Mouse (Mus musculus) intestine, postnatal 0 days (tissue): Measurements from ENCODE around the gene Sntb2. TPM values are rescaled to one million over a fixed set of nuclear protein-coding genes. Genes with fewer than 3 reads are reported as not detected.

Experiments
- ATAC-seq: fragments of 200-750 bp; cut with Nextera tagmentation; 2 replicates; pipeline ENCODE4 v1.8.0; 2017; ENCODE audit warnings: mild to moderate bottlenecking, moderate TSS enrichment, moderate library complexity
- H3K27ac ChIP-seq: fragments of 300-500 bp; sonication (generic); 2 replicates; pipeline ENCODE4 v1.5.1; 2014; ENCODE audit warnings: mild to moderate bottlenecking, low read depth, low read length, moderate library complexity
- H3K27me3 ChIP-seq: fragments of 300-500 bp; sonication (generic); replicated peaks from 2 replicates; pipeline ENCODE4 v1.6.1; 2014; ENCODE audit warnings: low read length, mixed read lengths; ENCODE audit not compliant: control insufficient read depth, insufficient read depth
- H3K36me3 ChIP-seq: fragments of 300-500 bp; sonication (generic); 2 replicates; pipeline ENCODE4 v1.6.1; 2014; ENCODE audit warnings: mild to moderate bottlenecking, moderate library complexity; ENCODE audit not compliant: control insufficient read depth, insufficient read depth
- H3K4me1 ChIP-seq: fragments of 300-500 bp; sonication (generic); replicated peaks from 2 replicates; pipeline ENCODE4 v1.6.1; 2014; ENCODE audit warnings: antibody characterized with exemption, low read length, mixed read lengths; ENCODE audit not compliant: control insufficient read depth, insufficient read depth
- H3K4me2 ChIP-seq: fragments of 300-500 bp; sonication (generic); replicated peaks from 2 replicates; pipeline ENCODE4 v1.6.1; 2014; ENCODE audit warnings: low read depth, mild to moderate bottlenecking, moderate library complexity
- H3K4me3 ChIP-seq: fragments of 300-500 bp; sonication (generic); 2 replicates; pipeline ENCODE4 v1.5.1; 2014; ENCODE audit warnings: low read depth, low read length
- H3K9ac ChIP-seq: fragments of 300-500 bp; sonication (generic); 2 replicates; pipeline ENCODE4 v1.6.1; 2014; ENCODE audit warnings: mild to moderate bottlenecking, low read depth, low read length
- H3K9me3 ChIP-seq: fragments of 300-500 bp; sonication (generic); 2 replicates; pipeline ENCODE4 v1.6.1; 2016; ENCODE audit warnings: mixed run types; ENCODE audit not compliant: control insufficient read depth
- CTCF ChIP-seq: sonication (generic); IDR thresholded peaks from 2 replicates; pipeline ENCODE4 v1.5.1; 2016; ENCODE audit warnings: low read depth, mild to moderate bottlenecking, control low read depth, antibody characterized with exemption, moderate library complexity
- WGBS: fragments of 180-500 bp; shearing (Covaris S2); extraction: QIAGEN DNeasy Blood & Tissue Kit; methylation state at CpG from one replicate; pipeline ENCODE4 v1.1.7; 2014; 5-methylcytosine and 5-hydroxymethylcytosine counted together
- polyA plus RNA-seq: library from polyadenylated mRNA; unstranded; fragments of >200 nt; fragmentation: Nextera tagmentation; extraction: Ambion mirVana; gene quantifications from 2 replicates; pipeline ENCODE4 v1.2.1, GENCODE M21; 2015

Gene Sntb2
- polyA plus RNA-seq, 1 experiment from 2014 or later: 8.3 TPM

- H3K9me3 ChIP-seq: no peaks in the 10 kb centered on the region
- ATAC-seq: peak; percentile 55
- H3K9ac ChIP-seq: peak overlapping the region; percentile 92
- H3K36me3 ChIP-seq: peaks cover 19% of the 10 kb centered on the region
- no peaks in the 10 kb centered on the region for H3K27me3 ChIP-seq
- H3K27ac ChIP-seq: peak overlapping the region; percentile 22
- 0 out of 2 replicates have a peak, but pooled peaks cover 5% of the 10 kb centered on the region for H3K4me1 ChIP-seq
- H3K4me2 ChIP-seq: peak overlapping the region; percentile 83
- TF ChIP-seq CTCF: peak; percentile 34; the same call in 1 of the 2 replicates
- H3K4me3 ChIP-seq: peak overlapping the region; percentile 99
- 2% methylated on average over 33 of the region's 33 CpGs for WGBS
These were observed 121.4 kb downstream of the Sntb2 start for GRCm38 (mm10) chr8:107056973-107057369.

DNA sequence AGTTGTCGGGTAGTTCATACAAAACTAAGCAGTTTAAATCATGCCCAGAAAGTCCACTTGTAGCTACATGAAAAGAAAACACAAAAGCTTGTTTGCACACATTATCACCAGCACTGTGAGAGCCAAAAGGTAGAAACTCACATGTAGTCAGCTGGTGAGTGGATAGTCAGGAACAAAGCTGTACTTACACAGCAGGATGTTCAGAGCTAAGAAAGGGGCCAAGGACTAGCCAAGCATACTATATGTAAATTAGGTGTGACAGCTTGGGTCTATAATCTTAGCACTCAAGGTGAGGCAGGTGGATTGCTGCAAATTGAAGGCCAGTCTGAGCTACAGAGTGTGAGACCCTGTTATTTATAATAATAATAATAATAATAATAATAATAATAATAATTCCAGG, 127.1 kb downstream of the Sntb2 start:
- Histone ChIP-seq H3K4me2 (no peak overlapping the region), H3K4me1 (no peaks in the 10 kb centered on the region), H3K4me3 (no peak overlapping the region), H3K9ac (no peak overlapping the region), H3K27me3 (no peaks in the 10 kb centered on the region), H3K36me3 (no peaks in the 10 kb centered on the region), H3K27ac (no peak overlapping the region), H3K9me3 (no peaks in the 10 kb centered on the region)
- 87% methylated on average over 1 of the region's 1 CpGs for WGBS
- no peak for TF ChIP-seq CTCF
- no peak for ATAC-seq

DNA sequence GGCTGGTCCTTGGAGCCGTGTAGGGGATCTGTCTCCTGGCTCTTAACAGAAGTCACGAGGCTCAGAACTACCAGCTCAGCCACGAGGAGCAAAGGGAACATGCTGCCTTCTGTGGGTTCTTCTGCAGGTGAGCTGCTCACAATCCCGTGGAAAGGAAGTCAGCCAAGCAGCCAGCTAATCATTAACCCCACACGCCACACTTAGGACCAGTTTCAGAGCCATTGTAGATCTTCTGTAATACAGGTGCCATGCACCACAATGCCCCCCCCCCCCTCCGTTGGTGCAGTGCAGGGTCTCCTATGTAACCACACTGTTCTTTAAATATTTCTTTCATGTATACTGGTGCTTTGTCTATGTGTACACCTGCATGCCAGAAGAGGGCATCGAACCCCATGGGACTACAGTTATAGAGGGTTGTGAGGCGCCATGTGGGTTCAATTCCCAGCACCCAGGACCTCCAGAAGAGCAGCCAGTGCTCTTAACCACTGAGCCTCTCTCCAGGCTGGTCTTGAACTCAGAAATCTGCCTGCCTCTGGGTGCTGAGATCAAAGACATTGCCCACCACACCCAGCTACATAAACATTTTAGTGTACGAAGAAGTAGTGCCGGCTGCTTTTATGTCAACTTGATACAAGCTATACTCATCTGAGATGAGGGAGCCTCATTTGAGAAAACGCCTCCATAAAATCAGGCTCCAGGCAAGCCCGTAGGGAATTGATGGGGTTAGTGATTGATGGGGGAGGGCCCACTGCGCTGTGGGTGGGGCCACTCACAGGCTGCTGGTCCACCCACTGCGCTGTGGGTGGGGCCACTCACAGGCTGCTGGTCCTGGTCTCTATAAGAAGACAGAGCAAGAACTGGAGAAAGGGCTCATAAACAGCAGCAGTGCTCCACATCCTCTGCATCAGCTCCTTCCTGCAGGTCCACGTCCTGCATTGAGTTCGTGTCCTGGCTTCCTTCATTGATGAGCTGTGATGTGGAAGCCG, 130.3 kb downstream of the Sntb2 start, which contains the start of gene Tmed6:
Gene Tmed6, minus strand, starts transcription at position 134 of the 986 bp plus-strand sequence.
- no peak for TF ChIP-seq CTCF
- Histone ChIP-seq H3K4me3 (no peak within 1 kb of the TSS), H3K9me3 (no peaks in the 10 kb centered on the region), H3K36me3 (peaks cover 17% of the 10 kb centered on the region), H3K27me3 (no peaks in the 10 kb centered on the region), H3K4me1 (no peaks in the 10 kb centered on the region), H3K4me2 (peak within 1 kb of the TSS; percentile 52), H3K27ac (no peak within 1 kb of the TSS), H3K9ac (no peak within 1 kb of the TSS)
- WGBS: 37% methylated on average over 17 of the region's 17 CpGs
- peak; percentile 63 for ATAC-seq

Other genes with a start within 250 kb of the Sntb2 start
- 0.07 and 0.14 TPM in 2 replicates for gene Has3, start 65.5 kb upstream of the Sntb2 start, polyA plus RNA-seq
- gene Utp4, start 42.1 kb upstream of the Sntb2 start, polyA plus RNA-seq: 22.8 and 25.1 TPM in 2 replicates
- gene Vps4a, start 95.5 kb downstream of the Sntb2 start, polyA plus RNA-seq: 48.8 and 49.1 TPM in 2 replicates
- 20.8 and 22.2 TPM in 2 replicates for gene Pdf, start 112.9 kb downstream of the Sntb2 start, polyA plus RNA-seq
- gene Cog8, start 120.9 kb downstream of the Sntb2 start, polyA plus RNA-seq: 21.6 and 25.4 TPM in 2 replicates
- 42.8 and 44.7 TPM in 2 replicates for gene Nip7, start 121.1 kb downstream of the Sntb2 start, polyA plus RNA-seq
- gene Tmed6, start 129.9 kb downstream of the Sntb2 start, polyA plus RNA-seq: 10.5 and 11.2 TPM in 2 replicates
- gene Terf2, start 160.8 kb downstream of the Sntb2 start, polyA plus RNA-seq: 11.2 and 12.1 TPM in 2 replicates
- gene Cyb5b, start 214.9 kb downstream of the Sntb2 start, polyA plus RNA-seq: 93.2 and 103 TPM in 2 replicates